Mouse (Mus musculus): ENCODE measurements around the gene CK137956. TPM values are rescaled to one million over a fixed set of nuclear protein-coding genes. Genes with fewer than 3 reads are reported as not detected.

The CK137956 gene
- not detected in 2 replicates for polyA plus RNA-seq (2011; ENCODE audit: insufficient read depth, insufficient read length, low read depth, missing spikeins)

- no peaks in the 10 kb centered on the region for H3K36me3 ChIP-seq (ENCODE audit: control insufficient read depth, insufficient read depth, low read length, poor library complexity, severe bottlenecking)
- peak; percentile 24 for TF ChIP-seq CTCF (IDR thresholded peaks at IDR 0.05; ENCODE audit: low read depth, low read length)
- TF ChIP-seq EP300 (IDR thresholded peaks at IDR 0.05; ENCODE audit: insufficient read depth, low read depth, low read length): no peak
- no peak for TF ChIP-seq POLR2A (IDR thresholded peaks at IDR 0.05; ENCODE audit: insufficient read depth, low read length)
- no peaks in the 10 kb centered on the region for H3K4me1 ChIP-seq (ENCODE audit: control insufficient read depth, insufficient read depth, low read length)
- peak within 1 kb of the TSS; percentile 35 for H3K4me3 ChIP-seq (ENCODE audit: low read depth, low read length)
- H3K9me3 ChIP-seq (replicated peaks; ENCODE audit: control insufficient read depth, insufficient read depth, low read length, poor library complexity, severe bottlenecking): no peaks in the 10 kb centered on the region
- H3K9ac ChIP-seq (ENCODE audit: low read depth, poor library complexity, severe bottlenecking): no peak within 1 kb of the TSS
- no peaks in the 10 kb centered on the region for H3K27me3 ChIP-seq (ENCODE audit: control insufficient read depth, insufficient read depth, low read length, poor library complexity, severe bottlenecking)
- no peak within 1 kb of the TSS for H3K27ac ChIP-seq (ENCODE audit: insufficient read depth, low read length)
Measured at GRCm38 (mm10) chr4:127970901-127971868, at the start of gene CK137956. CK137956 (minus strand) TSS chr4:127970951.

- Histone ChIP-seq H3K9me3 (replicated peaks; ENCODE audit: control insufficient read depth, insufficient read depth, low read length, poor library complexity, severe bottlenecking) (no peaks in the 10 kb centered on the region), H3K4me3 (ENCODE audit: low read depth, low read length) (no peak overlapping the region), H3K36me3 (ENCODE audit: control insufficient read depth, insufficient read depth, low read length, poor library complexity, severe bottlenecking) (no peaks in the 10 kb centered on the region), H3K27ac (ENCODE audit: insufficient read depth, low read length) (no peak overlapping the region), H3K4me1 (ENCODE audit: control insufficient read depth, insufficient read depth, low read length) (no peaks in the 10 kb centered on the region), H3K9ac (ENCODE audit: low read depth, poor library complexity, severe bottlenecking) (no peak overlapping the region), H3K27me3 (ENCODE audit: control insufficient read depth, insufficient read depth, low read length, poor library complexity, severe bottlenecking) (no peaks in the 10 kb centered on the region)
- no peak for TF ChIP-seq CTCF (IDR thresholded peaks at IDR 0.05; ENCODE audit: low read depth, low read length)
- no peak for TF ChIP-seq EP300 (IDR thresholded peaks at IDR 0.05; ENCODE audit: insufficient read depth, low read depth, low read length)
- no peak for TF ChIP-seq POLR2A (IDR thresholded peaks at IDR 0.05; ENCODE audit: insufficient read depth, low read length)
Measured at GRCm38 (mm10) chr4:128019465-128019864, 48.7 kb upstream of the CK137956 start.

GRCm38 (mm10) chr4:128004797-128005452 lies 34.2 kb upstream of the CK137956 start:
- Histone ChIP-seq H3K36me3 (ENCODE audit: control insufficient read depth, insufficient read depth, low read length, poor library complexity, severe bottlenecking) (no peaks in the 10 kb centered on the region), H3K27me3 (ENCODE audit: control insufficient read depth, insufficient read depth, low read length, poor library complexity, severe bottlenecking) (no peaks in the 10 kb centered on the region), H3K27ac (ENCODE audit: insufficient read depth, low read length) (no peak overlapping the region), H3K4me1 (ENCODE audit: control insufficient read depth, insufficient read depth, low read length) (no peaks in the 10 kb centered on the region), H3K4me3 (ENCODE audit: low read depth, low read length) (no peak overlapping the region), H3K9me3 (replicated peaks; ENCODE audit: control insufficient read depth, insufficient read depth, low read length, poor library complexity, severe bottlenecking) (no peaks in the 10 kb centered on the region), H3K9ac (ENCODE audit: low read depth, poor library complexity, severe bottlenecking) (no peak overlapping the region)
- no peak for TF ChIP-seq EP300 (IDR thresholded peaks at IDR 0.05; ENCODE audit: insufficient read depth, low read depth, low read length)
- TF ChIP-seq POLR2A (IDR thresholded peaks at IDR 0.05; ENCODE audit: insufficient read depth, low read length): no peak
- TF ChIP-seq CTCF (IDR thresholded peaks at IDR 0.05; ENCODE audit: low read depth, low read length): no peak

- TF ChIP-seq POLR2A (IDR thresholded peaks at IDR 0.05; ENCODE audit: insufficient read depth, low read length) (no peak), EP300 (IDR thresholded peaks at IDR 0.05; ENCODE audit: insufficient read depth, low read depth, low read length) (no peak), CTCF (IDR thresholded peaks at IDR 0.05; ENCODE audit: low read depth, low read length) (no peak)
Measured at GRCm38 (mm10) chr4:128002638-128003101, 31.9 kb upstream of the CK137956 start.

GRCm38 (mm10) chr4:127999281-127999680 lies 28.5 kb upstream of the CK137956 start:
- no peak overlapping the region for H3K4me3 ChIP-seq (ENCODE audit: low read depth, low read length)
- no peaks in the 10 kb centered on the region for H3K4me1 ChIP-seq (ENCODE audit: control insufficient read depth, insufficient read depth, low read length)
- no peak overlapping the region for H3K9ac ChIP-seq (ENCODE audit: low read depth, poor library complexity, severe bottlenecking)
- TF ChIP-seq EP300 (IDR thresholded peaks at IDR 0.05; ENCODE audit: insufficient read depth, low read depth, low read length): no peak
- no peak for TF ChIP-seq POLR2A (IDR thresholded peaks at IDR 0.05; ENCODE audit: insufficient read depth, low read length)
- TF ChIP-seq CTCF (IDR thresholded peaks at IDR 0.05; ENCODE audit: low read depth, low read length): no peak
- no peaks in the 10 kb centered on the region for H3K36me3 ChIP-seq (ENCODE audit: control insufficient read depth, insufficient read depth, low read length, poor library complexity, severe bottlenecking)
- H3K9me3 ChIP-seq (replicated peaks; ENCODE audit: control insufficient read depth, insufficient read depth, low read length, poor library complexity, severe bottlenecking): no peaks in the 10 kb centered on the region
- H3K27me3 ChIP-seq (ENCODE audit: control insufficient read depth, insufficient read depth, low read length, poor library complexity, severe bottlenecking): no peaks in the 10 kb centered on the region
- H3K27ac ChIP-seq (ENCODE audit: insufficient read depth, low read length): no peak overlapping the region

More at GRCm38 (mm10) chr4:128002638-128003101, 31.9 kb upstream of the CK137956 start:
- Histone ChIP-seq H3K9ac (ENCODE audit: low read depth, poor library complexity, severe bottlenecking) (no peak overlapping the region), H3K4me3 (ENCODE audit: low read depth, low read length) (no peak overlapping the region), H3K4me1 (ENCODE audit: control insufficient read depth, insufficient read depth, low read length) (no peaks in the 10 kb centered on the region), H3K27me3 (ENCODE audit: control insufficient read depth, insufficient read depth, low read length, poor library complexity, severe bottlenecking) (no peaks in the 10 kb centered on the region), H3K27ac (ENCODE audit: insufficient read depth, low read length) (no peak overlapping the region), H3K36me3 (ENCODE audit: control insufficient read depth, insufficient read depth, low read length, poor library complexity, severe bottlenecking) (no peaks in the 10 kb centered on the region), H3K9me3 (replicated peaks; ENCODE audit: control insufficient read depth, insufficient read depth, low read length, poor library complexity, severe bottlenecking) (no peaks in the 10 kb centered on the region)
